Mouse (Mus musculus) heart, postnatal 0 days (tissue): ENCODE measurements around the gene Cnfn.

Source experiments
- CTCF ChIP-seq: IDR thresholded peaks from 2 replicates; pipeline ENCODE4 v1.5.1; 2016; ENCODE audit warnings: antibody characterized with exemption, control low read depth, low read depth
- EP300 ChIP-seq: IDR thresholded peaks from 2 replicates; pipeline ENCODE4 v1.6.1; 2016; ENCODE audit warnings: antibody characterized with exemption, low read depth

- TF ChIP-seq CTCF (no peak), EP300 (no peak)
Observed at GRCm38 (mm10) chr7:25341000-25341784, 28.3 kb downstream of the Cnfn start.
